Mouse (Mus musculus) CH12.LX (cell line): ENCODE results near the gene Oas2. TPM values are rescaled to one million over a fixed set of nuclear protein-coding genes. Genes with fewer than 3 reads are reported as not detected.

Experiments
- DNase-seq: peaks from one replicate; pipeline ENCODE4 v3.0.0-alpha.2; 2013; ENCODE audit errors: extremely low read depth
- H3K27ac ChIP-seq: 2 replicates; pipeline ENCODE4 v1.5.1; 2012; ENCODE audit warnings: low read depth, mild to moderate bottlenecking, control low read depth, moderate library complexity; ENCODE audit not compliant: insufficient read depth
- H3K27me3 ChIP-seq: replicated peaks from 2 replicates; pipeline ENCODE3; 2012; ENCODE audit warnings: inconsistent platforms
- H3K36me3 ChIP-seq, 2 experiments: replicated peaks in 1 of 2; 2 replicates each; pipeline versions ENCODE3 to v1.6.1; 2012; ENCODE audit warnings: inconsistent platforms in 1 of 2, low read length in 1 of 2, mild to moderate bottlenecking in 1 of 2, mixed read lengths in 1 of 2, moderate library complexity in 1 of 2; ENCODE audit not compliant: control insufficient read depth in 1 of 2, insufficient read depth in 1 of 2
- H3K4me1 ChIP-seq, 2 experiments: 2 replicates each; pipeline ENCODE4 v1.6.1; 2012; ENCODE audit warnings: inconsistent platforms in 1 of 2, moderate library complexity in 1 of 2; ENCODE audit not compliant: insufficient read depth in 2 of 2, control insufficient read depth in 1 of 2
- H3K4me2 ChIP-seq: 2 replicates; pipeline ENCODE4 v1.6.1; 2012; ENCODE audit warnings: low read depth, mild to moderate bottlenecking, control low read depth; ENCODE audit not compliant: poor library complexity, insufficient read depth, severe bottlenecking
- H3K4me3 ChIP-seq, 3 experiments: fragments of 150-350 bp in 1 of 3; sonication (generic) in 1 of 3; replicated peaks in 1 of 3; 2 replicates each; pipeline versions ENCODE3 to v1.5.1; 2011 to 2012; ENCODE audit warnings: low read depth in 2 of 3, low read length in 2 of 3, mild to moderate bottlenecking in 2 of 3, moderate library complexity in 2 of 3, control low read depth in 1 of 3, improper control_type of control experiment in 1 of 3, inconsistent platforms in 1 of 3, mixed read lengths in 1 of 3; ENCODE audit not compliant: poor library complexity in 1 of 3
- H3K79me2 ChIP-seq: replicated peaks from 2 replicates; pipeline ENCODE4 v1.6.1; 2012; ENCODE audit warnings: mild to moderate bottlenecking, moderate library complexity; ENCODE audit not compliant: control insufficient read depth, poor library complexity, insufficient read depth, severe bottlenecking; ENCODE audit errors: extremely low read depth
- H3K9ac ChIP-seq: 2 replicates; pipeline ENCODE4 v1.6.1; 2012; ENCODE audit warnings: low read depth, mild to moderate bottlenecking, control low read depth, moderate library complexity; ENCODE audit not compliant: insufficient read depth
- H3K9me3 ChIP-seq: replicated peaks from 2 replicates; pipeline ENCODE3; 2012; ENCODE audit warnings: low read length, inconsistent platforms, mixed read lengths
- BHLHE40 ChIP-seq: IDR thresholded peaks from 2 replicates; pipeline ENCODE4 v1.6.1; 2011; ENCODE audit warnings: mild to moderate bottlenecking, low read depth, low read length, improper control_type of control experiment
- E2F4 ChIP-seq: IDR thresholded peaks from 2 replicates; pipeline ENCODE4 v1.6.1; 2011; ENCODE audit warnings: low read depth, low read length, improper control_type of control experiment; ENCODE audit not compliant: insufficient replicate concordance
- ELF1 ChIP-seq: IDR thresholded peaks from 2 replicates; pipeline ENCODE4 v1.6.1; 2014; ENCODE audit warnings: low read depth, mild to moderate bottlenecking, inconsistent platforms, low read length, improper control_type of control experiment
- ETS1 ChIP-seq: conservative IDR thresholded peaks from 2 replicates; pipeline ENCODE4 v1.6.1; 2012; ENCODE audit warnings: low read depth, mild to moderate bottlenecking, inconsistent platforms, low read length, improper control_type of control experiment, moderate library complexity
- IRF4 ChIP-seq: IDR thresholded peaks from 2 replicates; pipeline ENCODE4 v1.6.1; 2014; ENCODE audit warnings: low read depth, mild to moderate bottlenecking, inconsistent platforms, low read length, improper control_type of control experiment
- MAZ ChIP-seq: IDR thresholded peaks from 2 replicates; pipeline ENCODE4 v1.6.1; 2012; ENCODE audit warnings: low read depth, mild to moderate bottlenecking, inconsistent platforms, low read length, improper control_type of control experiment, moderate library complexity
- MYC ChIP-seq: IDR thresholded peaks from 2 replicates; pipeline ENCODE4 v1.6.1; 2011; ENCODE audit warnings: low read depth, mild to moderate bottlenecking, improper control_type of control experiment, low read length
- NELFE ChIP-seq: IDR thresholded peaks from 2 replicates; pipeline ENCODE4 v1.6.1; 2011; ENCODE audit warnings: low read depth, low read length, improper control_type of control experiment
- NRF1 ChIP-seq: IDR thresholded peaks from 2 replicates; pipeline ENCODE4 v1.6.1; 2014; ENCODE audit warnings: low read depth, mild to moderate bottlenecking, inconsistent platforms, low read length, improper control_type of control experiment, moderate library complexity
- POLR2A ChIP-seq: IDR thresholded peaks from 2 replicates; pipeline ENCODE4 v1.6.1; 2011; ENCODE audit warnings: low read depth, mild to moderate bottlenecking, improper control_type of control experiment, low read length
- RAD21 ChIP-seq: IDR thresholded peaks from 2 replicates; pipeline ENCODE4 v1.6.1; 2011; ENCODE audit warnings: low read depth, mild to moderate bottlenecking, low read length, improper control_type of control experiment, moderate library complexity
- USF1 ChIP-seq: IDR thresholded peaks from 2 replicates; pipeline ENCODE4 v1.6.1; 2014; ENCODE audit warnings: low read depth, mild to moderate bottlenecking, inconsistent platforms, low read length, improper control_type of control experiment
- ZC3H11A ChIP-seq: IDR thresholded peaks from 2 replicates; pipeline ENCODE4 v1.6.1; 2012; ENCODE audit warnings: low read depth, mild to moderate bottlenecking, inconsistent platforms, low read length, improper control_type of control experiment
- ZKSCAN1 ChIP-seq: IDR thresholded peaks from 2 replicates; pipeline ENCODE4 v1.6.1; 2012; ENCODE audit warnings: low read depth, inconsistent platforms, low read length, improper control_type of control experiment, borderline replicate concordance
- dilution Hi-C: fragments of 300-500 bp; cut with MboI; formaldehyde crosslinking; loops from 2 replicates; pipeline ENCODE4 v1.14.3; 2020; ENCODE audit warnings: low sequenced_read_pairs; ENCODE audit not compliant: extremely low pct_unique_long_range_greater_than_20kb, extremely low pct_ligation_motif_present
- in situ Hi-C: fragments of 300-500 bp; cut with MboI; formaldehyde crosslinking; loops from 3 replicates; pipeline ENCODE4 v1.14.3; 2019; ENCODE audit warnings: low sequenced_read_pairs, low pct_ligation_motif_present, low pct_unique_long_range_greater_than_20kb, mixed read lengths
- polyA plus RNA-seq: library from polyadenylated mRNA; unstranded; fragments of >175 nt; gene quantifications from 2 replicates; pipeline ENCODE4 v1.2.1, GENCODE M21; 2012; ENCODE audit warnings: low read depth; ENCODE audit not compliant: insufficient read length
- total RNA-seq, 2 experiments: library from RNA; depleted of rRNA; stranded (reverse); fragments of 300-350 nt in 1 of 2; fragments of >200 nt in 1 of 2; gene quantifications; 2 replicates each; pipeline ENCODE4 v1.2.3; 2012 to 2014

The Oas2 gene
- total and polyA plus RNA-seq, 3 experiments, result not detected

- Histone ChIP-seq H3K36me3 (no peaks in the 10 kb centered on the region), H3K9me3 (no peaks in the 10 kb centered on the region), H3K4me3 (no peak overlapping the region), H3K27ac (no peak overlapping the region), H3K27me3 (peaks cover 21% of the 10 kb centered on the region), H3K9ac (no peak overlapping the region), H3K4me2 (no peak overlapping the region), H3K4me1 (peaks cover 6 to 22% of the 10 kb centered on the region in 2 experiments), H3K79me2 (no peaks in the 10 kb centered on the region)
- in situ Hi-C loops, result no loop called here
- DNase-seq, result no peak
- TF ChIP-seq ZKSCAN1 (no peak), NELFE (no peak), USF1 (no peak), ELF1 (no peak)
- dilution Hi-C loops, result no loop called here
These were observed 29.3 kb upstream of the Oas2 start for GRCm38 (mm10) chr5:120778941-120779340.

GRCm38 (mm10) chr5:120777478-120777877 is 27.8 kb upstream of the Oas2 start, which contains the start of gene Oas3:
Gene Oas3, minus strand, starts transcription at chr5:120777661.
- no peak within 1 kb of the TSS for H3K4me3 ChIP-seq
- no peaks in the 10 kb centered on the region for H3K79me2 ChIP-seq
- H3K9me3 ChIP-seq, result no peaks in the 10 kb centered on the region
- in situ Hi-C loops (no loop called here), dilution Hi-C loops (no loop called here)
- no peak within 1 kb of the TSS for H3K27ac ChIP-seq
- peaks cover 6 to 22% of the 10 kb centered on the region in 2 experiments for H3K4me1 ChIP-seq
- no peak within 1 kb of the TSS for H3K9ac ChIP-seq
- H3K4me2 ChIP-seq, result peak within 1 kb of the TSS; percentile 46; the same call in 1 of the 2 replicates
- peaks cover 23% of the 10 kb centered on the region for H3K27me3 ChIP-seq
- no peaks in the 10 kb centered on the region for H3K36me3 ChIP-seq
- TF ChIP-seq MAZ, result no peak
- no peak for TF ChIP-seq ETS1
- no peak for TF ChIP-seq RAD21
- TF ChIP-seq BHLHE40, result no peak
- no peak for TF ChIP-seq NRF1
- no peak for TF ChIP-seq MYC
- TF ChIP-seq IRF4, result no peak
- no peak for DNase-seq

GRCm38 (mm10) chr5:120776801-120777200 is 27.1 kb upstream of the Oas2 start:
- Histone ChIP-seq H3K9ac (no peak overlapping the region), H3K4me3 (no peak overlapping the region), H3K4me1 (peaks cover 6 to 22% of the 10 kb centered on the region in 2 experiments), H3K36me3 (no peaks in the 10 kb centered on the region), H3K4me2 (no peak overlapping the region), H3K79me2 (no peaks in the 10 kb centered on the region), H3K9me3 (no peaks in the 10 kb centered on the region), H3K27me3 (peaks cover 29% of the 10 kb centered on the region), H3K27ac (no peak overlapping the region)
- dilution Hi-C loops, result no loop called here
- in situ Hi-C loops, result no loop called here
- no peak for DNase-seq
- no peak for TF ChIP-seq IRF4
- TF ChIP-seq ZC3H11A, result no peak
- TF ChIP-seq E2F4, result no peak
- TF ChIP-seq POLR2A, result no peak
